Mouse (Mus musculus): ENCODE data around the gene Smad1.
"Not testable (repeated sequence)": the region's sequence is repeated elsewhere in the genome, so short reads cannot be mapped to it uniquely, and the experiment has no call there.

Gene Smad1

DNA sequence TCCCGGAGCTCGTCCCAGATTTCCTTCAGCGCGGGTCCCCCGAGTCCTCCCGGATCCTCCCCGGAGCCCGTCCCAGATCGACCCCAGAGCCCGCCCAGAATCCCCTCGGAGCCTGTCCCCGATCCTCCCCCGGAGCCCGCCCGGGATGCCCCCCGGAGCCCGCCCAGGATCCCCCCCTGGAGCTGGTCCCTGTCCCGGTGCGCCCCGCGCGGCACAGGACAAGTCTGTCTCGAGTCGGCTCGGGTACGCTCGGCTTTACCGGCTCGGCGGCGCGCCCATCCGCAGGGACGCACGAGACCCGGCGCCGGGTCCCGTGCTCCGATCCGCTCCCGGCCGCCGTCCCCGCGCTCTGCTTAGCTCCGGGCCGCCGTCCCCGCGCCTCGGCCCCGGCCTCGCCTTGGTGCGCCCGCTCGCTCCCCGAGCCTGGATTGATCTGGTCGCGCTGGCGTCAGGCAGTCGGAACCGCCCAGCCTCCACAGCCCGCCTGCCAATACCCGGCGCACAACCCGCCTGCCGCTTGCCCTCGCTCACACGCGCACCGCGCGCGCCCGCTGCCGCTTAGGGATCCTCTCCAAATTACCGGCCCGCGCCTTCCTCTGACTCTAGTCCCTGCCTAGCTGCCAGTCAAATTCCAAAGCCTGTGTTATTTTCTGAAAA is at the start of gene Smad1:
Smad1 (minus strand) TSS at position 525 of the 657 bp plus-strand sequence.
- DNase-seq, result peak; percentile 98

DNA sequence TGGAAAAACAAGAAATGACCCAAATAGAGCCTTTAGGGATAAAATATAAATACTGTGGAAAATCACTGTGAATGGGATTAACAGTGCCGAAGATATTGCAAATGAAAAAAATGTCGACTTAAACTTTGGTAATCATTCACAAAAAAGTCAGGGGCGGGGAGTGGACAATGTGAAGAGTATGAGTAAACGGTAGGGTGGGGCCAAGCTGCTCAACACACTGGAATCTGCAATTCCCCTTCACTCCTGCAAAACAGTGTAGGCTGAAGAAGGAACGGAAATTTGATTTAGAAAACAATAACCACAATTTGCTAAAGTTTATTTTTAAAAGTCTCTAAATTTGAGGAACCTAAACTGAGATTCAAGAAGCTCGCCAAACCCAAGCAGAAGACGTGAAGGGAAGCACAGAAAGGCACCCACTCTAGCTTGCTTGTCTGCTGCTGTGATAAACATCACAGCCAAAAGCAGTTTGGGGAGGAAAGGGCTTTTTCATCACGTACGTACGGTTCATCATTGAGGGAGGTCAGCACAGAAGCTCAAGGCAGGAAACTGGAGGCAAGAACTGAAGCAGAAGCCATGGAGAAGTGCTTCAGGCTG is 48.0 kb upstream of the Smad1 start:
- DNase-seq, result no peak

DNA sequence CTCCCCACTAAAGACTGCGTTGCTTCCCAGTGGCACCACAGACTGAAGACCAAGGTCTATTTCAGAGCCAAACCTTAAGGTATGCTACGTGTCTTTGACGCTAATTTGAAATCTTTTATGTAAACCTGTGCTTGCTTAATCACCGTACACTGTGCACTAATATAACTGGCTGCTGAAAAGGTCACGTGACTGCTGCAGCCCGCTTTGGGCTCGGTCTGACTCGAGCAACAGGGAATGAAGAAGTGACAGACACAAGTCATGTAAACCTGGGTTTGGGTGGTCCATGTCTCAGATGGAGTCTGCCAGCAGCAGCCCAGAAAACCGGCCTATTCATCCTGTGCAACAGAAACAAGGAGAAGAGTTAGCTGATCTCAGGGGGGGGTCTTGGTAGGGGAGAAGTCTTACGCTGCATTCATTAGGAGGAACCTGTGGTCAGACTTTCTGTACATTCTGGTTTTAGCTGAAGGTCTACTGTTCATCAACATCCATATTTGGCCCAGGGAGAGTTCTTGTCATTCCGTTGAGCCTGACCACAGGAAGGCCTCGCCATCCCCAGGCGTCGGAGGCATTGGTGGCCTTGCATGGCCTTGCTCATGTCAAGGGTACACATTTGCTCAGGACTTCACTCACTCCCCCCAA is 44.3 kb upstream of the Smad1 start:
- DNase-seq, result no peak

DNA sequence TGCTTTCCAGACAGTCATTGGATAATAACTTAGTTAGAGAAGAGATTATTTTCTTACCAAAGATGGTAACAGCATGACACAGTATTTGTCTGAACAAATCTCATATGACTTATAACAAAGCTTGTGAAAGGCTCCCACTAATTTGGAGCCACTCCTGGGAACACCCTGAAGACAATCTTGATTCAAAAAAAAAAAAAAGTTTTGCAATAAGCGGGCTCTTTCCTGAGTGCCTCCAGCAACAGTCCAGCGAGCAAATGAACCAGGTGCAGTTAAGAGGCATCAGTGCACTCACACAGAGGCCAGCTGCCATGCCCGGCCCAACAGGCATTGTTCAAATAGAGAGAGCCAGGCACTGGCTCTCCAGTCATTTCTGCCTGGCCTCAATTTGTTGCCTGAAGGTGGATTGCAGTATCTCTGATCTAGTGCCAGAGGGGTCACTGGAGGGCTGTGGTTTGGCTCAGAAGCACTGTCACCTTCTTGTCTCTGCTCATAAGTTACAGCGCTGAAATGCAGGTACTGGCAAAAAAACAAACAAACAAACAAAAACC is 34.7 kb upstream of the Smad1 start:
- DNase-seq, result no peak

DNA sequence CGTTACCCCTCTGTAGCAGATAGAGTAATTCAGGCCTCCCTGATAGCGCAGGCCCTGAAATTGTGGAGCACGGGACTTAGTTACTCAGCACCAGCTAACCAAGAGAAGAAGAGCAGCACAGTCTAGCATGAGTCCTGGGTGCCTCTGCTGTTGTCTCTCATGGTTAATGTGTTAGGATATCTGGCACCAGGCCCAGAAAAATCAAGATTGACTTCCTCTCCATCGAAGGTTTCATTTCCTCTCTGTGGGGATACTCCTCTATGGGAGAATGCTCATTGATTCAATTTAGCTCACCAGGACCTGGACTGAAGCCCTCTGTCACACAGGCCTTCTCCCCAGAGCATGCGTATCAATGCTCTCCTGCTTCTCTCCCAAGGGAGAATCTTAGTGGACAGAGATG is 15.6 kb upstream of the Smad1 start:
- DNase-seq, result no peak

DNA sequence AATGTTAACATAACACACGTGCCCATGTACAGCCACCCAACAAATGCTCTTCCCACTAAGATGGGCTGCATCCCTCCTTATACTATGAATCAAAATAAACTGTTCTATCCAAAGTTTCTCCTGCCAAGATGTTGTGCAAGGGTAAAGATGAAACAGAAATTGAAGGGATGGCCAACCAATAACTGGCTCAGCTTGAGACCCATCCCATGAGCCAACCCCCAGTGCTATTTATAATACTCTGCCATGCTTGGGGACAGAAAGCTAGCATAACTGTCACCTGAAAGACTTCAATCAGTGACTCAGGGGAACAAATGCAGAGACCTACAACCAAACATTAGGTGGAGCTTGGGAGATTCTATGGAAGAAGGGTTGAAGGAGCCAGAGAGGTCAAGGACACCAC is 11.2 kb upstream of the Smad1 start:
- DNase-seq, result no peak

DNA sequence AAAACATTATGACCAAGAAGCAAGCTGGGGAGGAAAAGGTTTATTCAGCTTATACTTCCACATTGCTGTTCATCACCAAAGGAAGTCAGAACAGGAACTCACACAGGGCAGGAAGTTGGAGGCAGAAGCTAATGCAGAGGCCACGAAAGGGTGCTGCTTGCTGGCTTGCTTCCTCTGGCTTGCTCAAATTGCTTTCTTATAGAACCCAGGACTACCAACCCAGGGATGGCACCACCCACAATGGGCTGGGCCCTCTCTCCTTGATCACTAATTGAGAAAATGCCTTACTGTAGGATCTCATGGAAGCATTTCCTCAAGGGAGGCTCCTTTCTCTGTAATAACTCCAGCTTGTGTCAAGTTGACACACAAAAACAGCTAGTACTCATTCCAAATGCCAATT is 8.0 kb upstream of the Smad1 start:
- DNase-seq, result not testable (repeated sequence)

DNA sequence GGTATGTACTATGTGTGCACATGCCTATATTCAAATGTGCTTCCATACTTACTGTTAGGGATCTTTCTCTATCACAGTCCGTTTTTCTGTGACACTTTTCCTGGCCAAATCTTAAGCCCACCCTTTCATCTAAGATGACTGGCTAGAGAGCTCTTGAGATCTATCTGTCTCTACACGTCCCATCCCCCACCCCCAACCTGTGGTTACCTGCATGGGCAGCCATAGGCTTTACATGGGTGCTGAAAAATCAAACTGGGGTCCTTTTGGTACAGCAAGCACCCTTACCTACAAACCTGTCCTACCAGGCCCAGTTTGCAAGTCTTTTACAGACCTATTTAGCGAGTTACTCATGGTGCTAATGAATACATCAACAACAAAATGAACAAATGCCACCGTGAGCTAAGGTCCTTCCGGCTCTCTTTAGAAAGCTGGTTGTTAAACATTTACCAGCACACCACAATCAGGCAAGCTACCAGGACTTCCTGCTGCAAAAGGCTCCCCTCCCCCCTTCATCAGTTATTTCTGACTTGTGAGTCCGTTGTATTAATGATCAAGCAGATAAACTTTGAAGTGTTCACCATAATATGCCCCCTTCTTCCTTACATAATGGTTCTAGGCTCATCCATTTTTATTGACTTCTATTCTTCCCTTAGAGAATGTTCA is 5.7 kb upstream of the Smad1 start:
- no peak for DNase-seq

DNA sequence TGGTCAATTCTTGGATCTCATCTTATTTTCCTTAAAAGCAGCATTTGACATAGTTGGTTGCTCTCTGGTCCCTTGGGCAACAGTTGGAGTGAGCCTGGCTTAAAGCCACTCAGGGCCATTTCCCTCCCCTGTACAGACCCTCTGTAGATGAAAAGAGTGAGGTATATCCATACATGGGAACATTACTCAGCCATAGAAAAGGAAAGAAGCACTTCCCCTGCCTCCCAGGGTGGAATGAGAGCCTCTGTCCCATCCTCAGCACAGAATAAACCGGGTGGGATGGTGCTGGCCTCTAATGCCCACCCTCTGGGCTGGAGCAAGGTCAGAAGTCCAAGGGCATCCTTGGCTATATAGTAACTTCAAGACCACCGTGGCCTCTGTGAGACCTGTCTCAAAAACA is 1.4 kb upstream of the Smad1 start:
- no peak for DNase-seq

DNA sequence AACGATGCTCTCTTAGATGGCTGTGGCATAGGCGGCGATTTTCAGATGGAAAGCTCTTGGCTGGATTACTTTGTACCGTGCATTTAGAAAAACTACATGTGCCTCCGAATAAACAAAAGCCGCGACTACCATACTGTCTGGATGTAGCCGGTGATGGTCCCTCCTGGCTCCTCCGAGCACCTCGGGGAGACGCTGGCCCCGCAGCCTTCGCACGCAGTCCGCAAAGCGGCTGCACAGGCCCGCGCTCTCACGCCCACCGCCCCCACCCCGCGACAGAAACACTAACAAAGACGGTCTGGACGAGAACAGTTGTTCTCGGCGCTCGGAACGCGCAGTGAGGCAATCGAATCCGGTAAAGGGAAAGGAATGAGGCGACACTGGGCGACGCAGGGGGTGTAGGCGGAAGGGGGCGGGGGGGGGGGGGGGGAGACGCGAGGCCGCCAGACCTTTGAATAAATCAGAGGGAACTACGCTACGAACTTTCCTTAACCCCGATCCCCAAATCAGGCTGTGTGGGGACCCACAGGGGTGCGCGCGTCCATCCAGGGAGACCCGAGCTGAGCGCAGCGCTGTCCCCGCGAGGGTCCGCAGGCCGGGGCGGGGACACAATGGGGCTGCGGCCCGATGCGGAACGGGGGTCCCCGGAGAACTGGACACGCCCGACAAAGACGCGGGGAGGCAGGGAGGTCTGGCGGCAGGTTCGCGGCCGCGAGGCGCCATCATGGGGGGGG is 902 bp downstream of the Smad1 start:
- DNase-seq, result peak; percentile 40

DNA sequence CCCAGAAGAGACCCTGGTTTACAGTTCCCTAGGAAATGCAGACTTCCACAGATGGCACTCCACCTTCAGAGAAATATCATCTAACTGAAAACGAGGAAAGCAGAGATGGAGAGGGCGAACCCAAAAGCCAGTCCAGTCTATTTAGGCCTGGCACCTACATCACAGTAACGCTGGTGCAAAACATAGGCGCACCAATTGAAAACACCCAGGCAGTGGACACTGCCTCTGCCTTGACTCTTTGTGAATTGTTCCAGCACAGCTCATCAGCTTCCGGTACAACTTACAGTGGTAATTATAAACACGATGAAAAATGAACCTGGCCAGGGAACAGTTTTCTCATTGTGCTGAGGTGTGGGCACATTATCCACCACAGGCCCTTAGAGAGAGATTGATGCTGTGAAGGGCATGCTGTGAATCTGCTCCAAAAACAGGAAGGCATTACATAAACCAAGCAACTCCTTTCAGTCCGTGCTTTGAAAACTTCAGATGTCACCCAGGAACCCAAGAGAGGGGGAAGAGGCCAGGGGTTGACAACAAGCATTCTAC is 1.5 kb downstream of the Smad1 start:
- DNase-seq, result no peak

DNA sequence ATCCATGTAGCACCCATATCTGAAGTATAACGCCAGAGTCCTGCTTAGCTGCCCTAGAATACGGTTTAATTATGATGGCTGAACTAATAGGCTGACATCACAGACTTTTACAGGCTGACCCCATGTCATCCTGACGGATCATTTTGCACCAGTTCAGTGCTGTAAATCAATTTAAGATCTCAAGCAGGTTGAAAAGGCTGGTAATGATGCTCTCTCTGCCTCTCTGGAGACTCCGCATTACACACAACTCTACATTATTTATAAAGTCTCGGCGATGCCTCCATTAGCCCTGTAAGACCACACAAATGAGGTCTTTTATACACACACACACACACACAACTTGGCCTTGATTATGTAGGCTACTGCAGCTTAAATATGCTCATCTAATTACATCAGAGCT is 2.4 kb downstream of the Smad1 start:
- DNase-seq, result no peak

DNA sequence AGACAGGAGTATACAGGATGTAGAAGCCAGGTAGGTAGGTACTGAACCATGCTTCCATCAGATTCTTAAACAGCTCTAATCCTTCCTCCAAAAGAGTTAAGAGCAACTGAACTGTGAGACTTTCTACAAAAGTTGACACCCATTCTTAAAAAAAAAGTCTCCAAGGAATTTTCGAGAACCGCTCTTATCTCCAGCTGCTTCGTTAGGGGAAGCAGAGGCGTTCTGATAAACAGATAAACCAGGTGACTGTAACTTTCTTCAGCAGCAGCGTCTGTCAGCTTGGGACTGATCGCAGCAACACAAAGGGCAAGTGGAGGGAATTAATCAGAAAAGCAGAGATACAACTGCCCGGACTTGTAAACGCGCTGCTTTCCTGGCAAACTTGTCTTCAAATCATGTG is 5.3 kb downstream of the Smad1 start:
- DNase-seq, result no peak

DNA sequence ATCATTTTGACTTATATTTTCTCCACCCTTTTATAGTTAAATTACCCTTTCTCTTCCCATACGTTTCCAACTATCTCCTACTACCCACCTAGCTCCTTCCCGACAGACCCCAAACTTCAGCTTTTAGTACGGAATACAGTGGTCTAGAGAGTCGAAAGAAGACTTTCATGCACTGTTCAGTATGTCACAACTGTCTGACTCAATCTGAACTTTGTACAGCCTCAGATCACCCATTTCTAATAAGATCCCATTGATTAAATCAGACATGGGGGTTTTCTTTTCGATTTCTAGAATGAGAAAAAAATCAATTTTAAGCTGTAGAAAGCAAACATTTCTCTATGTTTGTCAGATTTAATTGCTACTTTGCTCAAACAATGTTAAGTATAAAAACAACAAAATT is 6.1 kb downstream of the Smad1 start:
- no peak for DNase-seq

DNA sequence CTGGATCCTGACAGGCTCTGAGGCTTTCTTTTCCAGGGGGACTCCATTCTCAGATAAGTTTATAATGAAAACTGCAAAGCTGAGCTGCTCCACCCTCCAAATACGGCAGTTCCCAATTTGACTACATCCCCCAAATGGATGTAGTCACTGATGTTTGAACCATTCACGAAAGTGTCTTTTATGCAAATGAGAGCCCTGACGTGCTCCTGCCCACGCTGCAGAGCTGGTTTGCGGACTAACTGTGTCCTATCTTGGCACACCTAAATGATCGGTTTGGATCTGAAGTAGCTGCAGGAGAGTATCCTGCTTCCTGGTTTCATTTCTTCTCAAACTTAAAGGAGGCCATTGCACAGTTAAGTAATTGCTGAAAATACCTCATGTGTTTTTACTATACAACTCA is 6.7 kb downstream of the Smad1 start:
- peak; percentile 48 for DNase-seq

DNA sequence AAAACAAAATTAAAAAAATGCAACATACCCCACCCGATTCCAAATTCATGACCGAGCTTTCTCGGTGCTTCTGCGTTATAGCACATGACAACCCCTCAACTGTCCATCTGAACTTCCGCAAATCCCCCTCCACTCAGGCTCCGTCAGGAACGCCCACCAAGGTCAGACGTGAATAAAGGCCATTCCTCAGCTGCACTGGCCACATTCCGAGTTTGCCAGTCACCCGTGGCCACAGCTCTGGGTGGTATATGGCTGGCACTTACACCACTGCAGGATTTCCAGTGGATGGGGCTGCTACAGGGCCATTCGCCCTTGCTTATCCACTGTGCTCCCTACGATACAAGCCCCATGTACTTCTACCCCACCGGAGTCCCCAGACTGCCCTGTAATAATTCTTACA is 7.9 kb downstream of the Smad1 start:
- no peak for DNase-seq

DNA sequence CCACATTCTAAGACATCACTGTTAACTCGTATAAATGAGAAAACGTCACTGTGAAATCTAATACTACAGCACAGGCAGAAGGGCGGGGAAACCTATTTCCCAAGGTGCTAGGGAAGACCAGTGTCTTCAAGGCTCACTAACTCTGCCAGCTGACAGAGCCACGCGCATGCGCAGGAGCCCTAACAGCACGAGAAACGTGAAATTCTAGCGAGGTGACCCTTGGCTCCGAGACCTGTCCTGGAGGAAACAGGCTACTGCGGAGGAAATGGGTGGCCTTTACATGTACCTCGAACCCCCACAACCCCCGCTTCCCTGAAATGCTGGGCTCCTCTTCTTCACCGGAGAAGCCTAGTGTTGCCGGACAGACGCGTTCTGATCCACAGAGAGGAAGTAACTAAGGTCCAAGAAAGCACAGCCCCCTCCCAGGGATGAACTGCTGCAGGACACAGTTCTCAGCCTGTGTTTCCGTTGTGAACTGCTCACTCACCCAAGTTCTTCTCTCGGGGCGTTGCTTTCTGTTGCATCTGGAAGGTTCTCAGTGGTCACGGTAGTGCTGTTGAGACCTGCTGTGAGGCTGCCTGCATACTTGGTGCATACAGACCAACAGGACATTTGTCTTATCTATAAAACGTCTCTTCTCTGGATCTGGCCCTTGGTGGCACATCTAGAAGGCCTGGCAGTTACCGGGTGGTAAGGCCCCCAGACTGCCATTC is 10.1 kb downstream of the Smad1 start:
- DNase-seq, result no peak

DNA sequence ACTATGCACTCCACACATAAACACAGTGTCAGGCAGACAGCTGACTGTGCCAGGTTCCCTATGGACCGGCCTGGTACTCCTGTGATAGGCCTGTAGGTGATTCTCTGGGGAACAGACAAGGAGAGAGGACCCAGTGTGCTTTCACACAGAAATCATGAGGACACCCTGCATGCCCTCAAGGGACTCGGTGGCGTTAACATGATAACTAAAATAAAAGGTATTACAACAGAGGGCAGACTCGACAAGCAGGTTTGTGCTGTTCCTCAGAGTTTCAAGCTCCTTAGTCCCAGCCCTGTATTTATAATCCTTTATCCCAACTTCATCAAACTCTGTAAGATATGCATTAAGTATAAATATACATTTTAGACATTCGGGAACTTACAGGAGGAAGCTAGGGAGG is 12.5 kb downstream of the Smad1 start:
- DNase-seq, result no peak

DNA sequence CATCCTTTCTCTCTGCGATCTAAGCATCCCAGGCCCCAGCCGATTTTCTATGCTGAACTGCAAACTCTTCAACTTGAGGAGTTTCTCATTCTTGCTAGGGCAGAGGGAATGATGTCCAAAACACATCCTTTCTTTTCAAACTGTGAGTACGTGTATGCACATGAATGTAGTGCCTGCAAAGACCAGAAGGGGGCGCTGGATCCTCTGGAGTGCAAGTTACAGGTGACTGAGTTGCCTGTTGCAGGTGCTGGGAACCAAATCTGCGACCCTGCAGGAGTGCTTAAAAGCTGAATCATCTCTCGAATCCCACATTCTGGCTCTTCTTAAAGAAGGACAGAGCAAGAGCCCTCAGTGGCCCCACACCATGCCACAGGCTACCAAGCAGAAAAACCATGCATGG is 13.0 kb downstream of the Smad1 start:
- DNase-seq, result no peak

DNA sequence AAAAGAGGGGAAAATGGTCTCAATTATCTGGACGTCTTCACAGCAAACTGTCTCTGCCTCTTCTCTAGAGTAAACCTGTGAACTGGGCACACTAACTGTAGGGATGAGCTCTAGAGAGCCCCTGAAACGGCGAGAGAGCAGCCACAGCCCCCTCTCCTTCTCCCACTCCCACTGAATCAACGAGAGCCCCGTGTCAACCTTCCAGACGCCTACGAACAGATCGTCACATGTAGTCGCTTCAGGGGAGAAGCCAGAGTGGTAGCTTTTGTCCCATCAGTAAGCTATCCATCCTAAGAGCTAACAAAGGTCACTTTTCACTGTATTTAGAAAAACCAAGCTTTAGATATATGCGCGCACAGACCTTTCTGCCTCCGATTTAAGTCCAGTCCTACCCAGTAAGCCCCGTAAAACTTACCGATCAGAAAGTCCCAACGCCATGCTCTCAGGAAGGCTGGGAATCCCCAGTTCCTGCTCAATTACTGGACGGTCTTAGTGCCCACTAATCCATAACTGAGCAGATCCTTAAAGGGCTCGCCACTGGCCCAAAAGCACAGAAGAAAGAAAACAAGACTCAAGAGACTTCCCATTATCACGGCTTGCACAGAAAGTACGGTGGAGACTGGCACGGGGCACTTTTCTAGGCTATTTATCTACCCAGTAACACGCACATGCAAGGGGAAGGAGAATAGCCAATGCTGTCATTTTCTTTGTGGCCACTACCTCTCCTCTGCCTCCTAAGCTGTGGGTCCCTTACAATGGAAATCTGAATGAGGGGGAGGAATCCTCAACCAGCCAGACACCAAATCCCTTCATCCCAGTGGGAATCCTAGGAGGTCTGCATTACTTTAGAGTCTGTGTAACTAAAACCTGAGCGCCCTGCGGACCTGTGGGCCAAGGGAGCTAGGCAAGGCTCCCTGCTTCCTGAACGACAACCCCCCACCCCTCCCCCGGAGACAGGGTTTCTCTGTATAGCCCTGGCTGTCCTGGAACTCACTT is 14.7 kb downstream of the Smad1 start:
- no peak for DNase-seq

DNA sequence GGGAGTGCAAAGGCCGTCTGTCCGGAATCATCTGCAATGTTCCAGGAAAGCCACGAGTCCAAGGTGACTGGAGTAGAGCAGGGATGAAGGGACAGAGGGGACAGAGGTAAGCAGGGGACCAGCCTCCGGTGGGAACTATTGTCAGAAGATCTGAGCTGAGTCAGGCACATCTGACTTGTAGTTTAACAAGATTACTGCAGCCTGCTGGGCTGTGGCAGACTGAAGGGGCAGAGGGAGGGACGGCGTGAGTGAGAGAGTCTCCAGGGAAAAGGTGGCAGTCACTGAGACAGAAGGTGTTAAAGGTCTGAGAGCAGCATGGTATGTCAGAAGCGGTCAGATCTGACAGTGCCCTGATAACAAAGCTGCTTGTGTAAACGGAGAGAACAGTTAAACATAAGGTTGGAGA is 16.5 kb downstream of the Smad1 start:
- no peak for DNase-seq
